Mouse (Mus musculus) heart, postnatal 0 days (tissue): Measurements from ENCODE around the gene Pkp4.

ENCODE experiments used
- CTCF ChIP-seq: IDR thresholded peaks from 2 replicates; pipeline ENCODE4 v1.5.1; 2016; ENCODE audit warnings: antibody characterized with exemption, control low read depth, low read depth
- EP300 ChIP-seq: IDR thresholded peaks from 2 replicates; pipeline ENCODE4 v1.6.1; 2016; ENCODE audit warnings: antibody characterized with exemption, low read depth

DNA sequence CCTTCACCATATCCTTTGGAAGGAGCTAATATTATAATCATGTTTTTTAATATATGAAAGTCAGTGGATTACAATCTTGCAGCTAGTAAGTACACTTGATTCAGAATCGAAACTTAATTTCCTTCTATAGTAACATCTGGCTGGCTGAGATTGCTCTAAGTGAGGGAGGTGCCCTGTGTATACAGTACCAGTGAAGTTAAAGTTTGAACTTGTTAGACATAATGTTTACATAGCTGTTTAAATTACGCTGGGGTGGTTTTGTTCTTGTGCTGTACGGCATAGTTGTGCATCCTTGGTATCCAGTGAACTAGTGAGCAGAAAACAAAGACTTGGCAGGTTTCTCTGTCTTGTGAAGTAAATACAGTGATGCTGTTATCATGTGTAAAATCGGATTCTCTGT is 18.3 kb downstream of the Pkp4 start:
- TF ChIP-seq CTCF: no peak
- no peak for TF ChIP-seq EP300
